Mouse (Mus musculus) MEL (cell line): ENCODE data around the gene Upk2. TPM values are rescaled to one million over a fixed set of nuclear protein-coding genes. Genes with fewer than 3 reads are reported as not detected.

ENCODE experiments used
- DNase-seq: peaks from one replicate; pipeline ENCODE4 v3.0.0; 2011; ENCODE audit warnings: low read depth, low spot score
- H3K27ac ChIP-seq: 2 replicates; pipeline ENCODE4 v1.5.1; 2012; ENCODE audit warnings: low read depth, mild to moderate bottlenecking, control low read depth, low read length, moderate library complexity; ENCODE audit not compliant: control insufficient read depth
- H3K27me3 ChIP-seq, 2 experiments: fragments of 150-350 bp in 1 of 2; sonication (generic) in 1 of 2; 2 replicates each; pipeline ENCODE4 v1.6.1; 2012; ENCODE audit warnings: low read length in 2 of 2, mild to moderate bottlenecking in 2 of 2, improper control_type of control experiment in 1 of 2, moderate library complexity in 1 of 2; ENCODE audit not compliant: insufficient read depth in 2 of 2, control insufficient read depth in 1 of 2
- H3K36me3 ChIP-seq, 2 experiments: 2 replicates each; pipeline ENCODE4 v1.6.1; 2012 to 2014; ENCODE audit warnings: low read length in 2 of 2, improper control_type of control experiment in 1 of 2, inconsistent platforms in 1 of 2, mild to moderate bottlenecking in 1 of 2; ENCODE audit not compliant: insufficient read depth in 2 of 2, control insufficient read depth in 1 of 2
- H3K4me1 ChIP-seq, 2 experiments: fragments of 150-350 bp in 1 of 2; sonication (generic) in 1 of 2; 2 replicates each; pipeline ENCODE4 v1.6.1; 2012; ENCODE audit warnings: low read length in 2 of 2, improper control_type of control experiment in 1 of 2, mild to moderate bottlenecking in 1 of 2; ENCODE audit not compliant: insufficient read depth in 2 of 2, control insufficient read depth in 1 of 2
- H3K4me3 ChIP-seq, 2 experiments: fragments of 150-350 bp in 1 of 2; sonication (generic) in 1 of 2; 2 replicates each; pipeline ENCODE4 v1.5.1; 2012; ENCODE audit warnings: low read depth in 2 of 2, low read length in 2 of 2, mild to moderate bottlenecking in 2 of 2, moderate library complexity in 2 of 2, control low read depth in 1 of 2, improper control_type of control experiment in 1 of 2; ENCODE audit not compliant: control insufficient read depth in 1 of 2, insufficient read depth in 1 of 2
- H3K79me2 ChIP-seq: 2 replicates; pipeline ENCODE4 v1.6.1; 2012; ENCODE audit warnings: mild to moderate bottlenecking, low read length, moderate library complexity; ENCODE audit not compliant: control insufficient read depth, poor library complexity, insufficient read depth
- H3K9ac ChIP-seq: 2 replicates; pipeline ENCODE4 v1.6.1; 2012; ENCODE audit warnings: low read depth, mild to moderate bottlenecking, control low read depth, low read length, moderate library complexity; ENCODE audit not compliant: control insufficient read depth, poor library complexity, severe bottlenecking
- H3K9me3 ChIP-seq: fragments of 150-350 bp; sonication (generic); replicated peaks from 2 replicates; pipeline ENCODE4 v1.6.1; 2012; ENCODE audit warnings: mild to moderate bottlenecking, low read length, improper control_type of control experiment, moderate library complexity; ENCODE audit not compliant: insufficient read depth
- CHD2 ChIP-seq: IDR thresholded peaks from 2 replicates; pipeline ENCODE4 v1.6.1; 2011; ENCODE audit warnings: low read length, improper control_type of control experiment
- CTCF ChIP-seq, 3 experiments: IDR thresholded peaks in 2 of 3; conservative IDR thresholded peaks in 1 of 3; 2 replicates each; pipeline ENCODE4 v1.5.1; 2011 to 2012; ENCODE audit warnings: low read length in 3 of 3, low read depth in 2 of 3, mild to moderate bottlenecking in 2 of 3, improper control_type of control experiment in 1 of 3, inconsistent platforms in 1 of 3, mixed read lengths in 1 of 3, moderate library complexity in 1 of 3; ENCODE audit not compliant: control insufficient read depth in 1 of 3, insufficient read depth in 1 of 3, poor library complexity in 1 of 3, severe bottlenecking in 1 of 3
- E2F4 ChIP-seq: IDR thresholded peaks from 2 replicates; pipeline ENCODE4 v1.6.1; 2011; ENCODE audit warnings: low read depth, low read length, improper control_type of control experiment, borderline replicate concordance
- ELF1 ChIP-seq: IDR thresholded peaks from 2 replicates; pipeline ENCODE4 v1.6.1; 2014; ENCODE audit warnings: low read depth, mild to moderate bottlenecking, inconsistent platforms, low read length, improper control_type of control experiment, moderate library complexity
- EP300 ChIP-seq, 2 experiments: IDR thresholded peaks; 2 replicates each; pipeline ENCODE4 v1.6.1; 2011; ENCODE audit warnings: improper control_type of control experiment in 2 of 2, low read length in 2 of 2, low read depth in 1 of 2, mild to moderate bottlenecking in 1 of 2
- GABPA ChIP-seq: IDR thresholded peaks from 2 replicates; pipeline ENCODE4 v1.6.1; 2012; ENCODE audit warnings: low read depth, mild to moderate bottlenecking, inconsistent platforms, low read length, improper control_type of control experiment, moderate library complexity
- GATA1 ChIP-seq: IDR thresholded peaks from 2 replicates; pipeline ENCODE4 v1.6.1; 2011; ENCODE audit warnings: low read depth, low read length, improper control_type of control experiment
- HCFC1 ChIP-seq: IDR thresholded peaks from 2 replicates; pipeline ENCODE4 v1.6.1; 2012; ENCODE audit warnings: low read depth, mild to moderate bottlenecking, inconsistent platforms, low read length, improper control_type of control experiment, moderate library complexity
- JUND ChIP-seq: IDR thresholded peaks from 2 replicates; pipeline ENCODE4 v1.6.1; 2011; ENCODE audit warnings: low read depth, mild to moderate bottlenecking, improper control_type of control experiment, low read length
- KAT2A ChIP-seq: conservative IDR thresholded peaks from 2 replicates; pipeline ENCODE4 v1.6.1; 2012; ENCODE audit warnings: low read depth, low read length, improper control_type of control experiment, inconsistent platforms
- MAX ChIP-seq: IDR thresholded peaks from 2 replicates; pipeline ENCODE4 v1.6.1; 2011; ENCODE audit warnings: low read length, improper control_type of control experiment
- MAZ ChIP-seq: IDR thresholded peaks from 2 replicates; pipeline ENCODE4 v1.6.1; 2012; ENCODE audit warnings: low read depth, mild to moderate bottlenecking, inconsistent platforms, low read length, improper control_type of control experiment
- MXI1 ChIP-seq: IDR thresholded peaks from 2 replicates; pipeline ENCODE4 v1.6.1; 2011; ENCODE audit warnings: mild to moderate bottlenecking, low read depth, low read length, improper control_type of control experiment
- MYC ChIP-seq: IDR thresholded peaks from 2 replicates; pipeline ENCODE4 v1.6.1; 2011; ENCODE audit warnings: low read depth, mild to moderate bottlenecking, low read length, improper control_type of control experiment, moderate library complexity
- POLR2AphosphoS2 ChIP-seq: IDR thresholded peaks from 2 replicates; pipeline ENCODE4 v1.6.1; 2011; ENCODE audit warnings: low read length, improper control_type of control experiment
- POLR2AphosphoS5 ChIP-seq: IDR thresholded peaks from 2 replicates; pipeline ENCODE4 v1.6.1; 2012; ENCODE audit warnings: low read depth, borderline replicate concordance, mild to moderate bottlenecking, inconsistent platforms, low read length, moderate library complexity, mixed read lengths
- RAD21 ChIP-seq: IDR thresholded peaks from 2 replicates; pipeline ENCODE4 v1.6.1; 2011; ENCODE audit warnings: mild to moderate bottlenecking, low read depth, low read length, improper control_type of control experiment
- SIN3A ChIP-seq: IDR thresholded peaks from 2 replicates; pipeline ENCODE4 v1.6.1; 2012; ENCODE audit warnings: low read length, improper control_type of control experiment, inconsistent platforms
- SMC3 ChIP-seq: IDR thresholded peaks from 2 replicates; pipeline ENCODE4 v1.6.1; 2011; ENCODE audit warnings: low read depth, low read length, improper control_type of control experiment
- TCF12 ChIP-seq: IDR thresholded peaks from 2 replicates; pipeline ENCODE4 v1.6.1; 2014; ENCODE audit warnings: low read depth, mild to moderate bottlenecking, inconsistent platforms, low read length, improper control_type of control experiment, moderate library complexity
- UBTF ChIP-seq: IDR thresholded peaks from 2 replicates; pipeline ENCODE4 v1.6.1; 2012; ENCODE audit warnings: low read depth, mild to moderate bottlenecking, inconsistent platforms, low read length, improper control_type of control experiment, moderate library complexity, borderline replicate concordance; ENCODE audit not compliant: insufficient read depth
- USF2 ChIP-seq, 2 experiments: IDR thresholded peaks; 2 replicates each; pipeline ENCODE4 v1.6.1; 2011 to 2012; ENCODE audit warnings: improper control_type of control experiment in 2 of 2, low read length in 2 of 2, borderline replicate concordance in 1 of 2, inconsistent platforms in 1 of 2, low read depth in 1 of 2, mild to moderate bottlenecking in 1 of 2; ENCODE audit not compliant: insufficient read depth in 1 of 2
- ZC3H11A ChIP-seq: IDR thresholded peaks from 2 replicates; pipeline ENCODE4 v1.6.1; 2012; ENCODE audit warnings: low read depth, mild to moderate bottlenecking, inconsistent platforms, low read length, improper control_type of control experiment
- polyA plus RNA-seq, 2 experiments: library from polyadenylated mRNA; stranded (reverse) in 1 of 2; unstranded in 1 of 2; fragments of >175 nt in 1 of 2; fragments of >200 nt in 1 of 2; gene quantifications; 2 replicates each; pipeline versions ENCODE4 v1.2.1 to v1.2.4; 2012; ENCODE audit warnings: low replicate concordance in 2 of 2, low read depth in 1 of 2; ENCODE audit not compliant: insufficient read length in 2 of 2, insufficient read depth in 1 of 2, missing spikeins in 1 of 2
- total RNA-seq: library from RNA; depleted of rRNA; stranded (reverse); fragments of 300-350 nt; gene quantifications from 2 replicates; pipeline ENCODE4 v1.2.3, GENCODE M21; 2012

The Upk2 gene
- total and polyA plus RNA-seq, 3 experiments: not detected

DNA sequence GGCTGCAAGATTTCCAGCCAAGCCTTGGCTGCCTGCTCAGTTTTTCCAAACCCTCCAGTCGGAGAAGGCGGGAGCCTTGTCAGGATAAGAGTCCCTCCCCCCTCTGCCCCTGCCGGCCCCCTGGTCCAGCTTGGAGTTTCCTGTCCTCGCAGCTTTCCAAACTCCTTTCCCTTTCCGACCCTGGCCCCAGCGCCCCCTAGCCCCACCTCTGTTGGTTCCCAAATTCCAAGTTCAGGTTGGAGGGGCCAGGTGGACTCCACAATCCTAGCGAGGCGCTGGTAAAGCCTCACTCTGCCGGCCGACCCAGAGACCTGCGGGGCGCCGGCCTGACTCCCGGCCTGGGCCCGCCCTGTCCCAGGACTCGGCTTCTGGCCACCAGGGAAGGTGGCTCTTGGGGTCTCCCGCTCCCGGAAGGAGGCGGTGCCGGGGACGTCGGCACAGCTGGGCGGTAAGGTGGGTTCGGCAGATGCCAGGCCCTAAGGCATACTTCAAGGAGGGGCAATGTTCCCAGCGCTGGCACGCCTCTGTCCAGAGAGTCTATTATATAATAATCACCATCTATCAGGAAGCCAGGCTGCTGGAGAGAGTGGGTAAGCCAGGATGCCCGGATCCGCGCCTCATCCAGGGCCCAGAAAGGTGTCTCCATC, 24.3 kb upstream of the Upk2 start (continued):
- TF ChIP-seq USF2 (IDR thresholded peaks at IDR 0.05; ENCODE audit: borderline replicate concordance in 1 of 2, insufficient read depth in 1 of 2, low read depth in 1 of 2, low read length in 2 of 2) (no peak), KAT2A (no peak)
- TF ChIP-seq, all 39 proteins: peak for 4

- Histone ChIP-seq H3K27me3 (no peaks in the 10 kb centered on the region), H3K79me2 (peaks cover 4% of the 10 kb centered on the region; the same call in 1 of the 2 replicates), H3K4me1 (peaks cover 2 to 3% of the 10 kb centered on the region in 2 experiments; a peak in 1 of 4 replicates), H3K4me3 (peak overlapping the region; percentile 46 to 88), H3K36me3 (no peaks in the 10 kb centered on the region), H3K27ac (no peak overlapping the region), H3K9ac (peak overlapping the region; percentile 37), H3K9me3 (no peaks in the 10 kb centered on the region)
- DNase-seq: peak; percentile 67
- TF ChIP-seq ELF1 (0 out of 2 replicates have a peak, but pooled peaks have one; percentile 34), HCFC1 (0 out of 2 replicates have a peak, but pooled peaks have one; percentile 13), MXI1 (peak; percentile 67), SIN3A (peak; percentile 72), MAZ (peak; percentile 85), EP300 (IDR thresholded peaks at IDR 0.05; ENCODE audit: low read depth in 1 of 2, low read length in 2 of 2) (no peak)
Measured at GRCm38 (mm10) chr9:44478229-44478921, 23.6 kb upstream of the Upk2 start.

DNA sequence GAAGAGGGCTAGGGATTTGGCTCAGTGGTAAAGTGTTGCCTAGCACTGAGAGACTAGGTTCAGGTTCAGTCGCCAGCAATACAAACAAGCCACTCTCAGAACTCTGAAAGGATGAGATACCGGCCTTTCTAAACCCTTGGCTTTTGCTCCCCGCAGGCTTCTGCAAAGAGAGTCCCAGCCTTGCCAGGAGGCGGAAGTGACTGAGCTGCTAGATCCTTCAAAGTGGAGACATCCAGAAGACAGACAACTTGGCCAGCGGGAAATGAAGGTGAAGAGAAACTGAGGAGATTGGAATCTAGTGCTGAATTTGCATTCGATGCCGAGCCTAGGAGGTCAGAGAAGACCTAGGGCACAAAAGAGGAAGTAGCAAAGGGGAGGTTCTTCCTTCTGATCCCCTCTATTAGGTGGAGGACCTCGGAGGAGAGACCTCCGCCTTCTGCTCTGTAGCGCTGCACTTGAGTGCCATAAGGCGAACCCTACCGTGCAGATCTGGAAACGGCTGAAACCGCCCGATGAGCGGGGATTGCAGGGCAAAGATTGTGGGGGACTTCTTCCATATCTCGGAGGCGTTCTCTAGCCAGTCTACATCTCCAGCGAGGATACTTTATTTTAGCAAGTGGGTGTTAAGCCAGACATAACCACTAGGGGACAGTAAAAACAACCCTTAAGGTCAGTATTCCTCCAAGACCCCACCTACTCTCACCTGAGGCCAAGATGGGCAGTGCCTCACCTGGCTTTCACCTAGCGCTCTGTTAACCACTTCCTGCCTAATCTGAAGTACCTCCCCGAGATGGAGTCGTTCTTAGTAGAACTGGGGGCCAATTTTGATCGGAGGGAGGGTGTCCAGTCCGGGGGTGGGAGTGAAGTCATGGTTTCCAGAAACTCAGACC, 22.8 kb upstream of the Upk2 start:
- H3K9ac ChIP-seq: peak overlapping the region; percentile 37; the same call in 1 of the 2 replicates
- H3K4me3 ChIP-seq: peak overlapping the region; percentile 46 to 88
- no peaks in the 10 kb centered on the region; the same call in 1 of the 2 replicates for H3K79me2 ChIP-seq
- H3K27me3 ChIP-seq: 0 out of 4 replicates have a peak, but pooled peaks cover 0 to under 1% of the 10 kb centered on the region in 2 experiments
- peaks cover 2 to 3% of the 10 kb centered on the region in 2 experiments; a peak in 1 of 4 replicates for H3K4me1 ChIP-seq
- no peaks in the 10 kb centered on the region for H3K36me3 ChIP-seq
- DNase-seq: peak; percentile 77
- H3K9me3 ChIP-seq: no peaks in the 10 kb centered on the region
- no peak for TF ChIP-seq CHD2
- 0 out of 2 replicates have a peak, but pooled peaks have one; percentile 17 for TF ChIP-seq MYC
- TF ChIP-seq HCFC1: 0 out of 2 replicates have a peak, but pooled peaks have one; percentile 9
- no peak for TF ChIP-seq UBTF
- peak; percentile 81 for TF ChIP-seq SMC3
- no peak for TF ChIP-seq E2F4
- no peak for TF ChIP-seq POLR2AphosphoS5
- no peak for TF ChIP-seq EP300 (IDR thresholded peaks at IDR 0.05; ENCODE audit: low read depth in 1 of 2, low read length in 2 of 2)
- TF ChIP-seq TCF12: no peak
- no peak for TF ChIP-seq GATA1
- TF ChIP-seq MAX: no peak
- TF ChIP-seq POLR2AphosphoS2: no peak
- TF ChIP-seq JUND: 0 out of 2 replicates have a peak, but pooled peaks have one; percentile 28
- peak; percentile 60 for TF ChIP-seq RAD21
- TF ChIP-seq ZC3H11A: peak; percentile 54
- no peak for TF ChIP-seq GABPA
- TF ChIP-seq CTCF (IDR thresholded peaks at IDR 0.05 in 2 of 3, conservative IDR thresholded peaks at IDR 0.05 in 1 of 3; ENCODE audit: control insufficient read depth in 1 of 3, insufficient read depth in 1 of 3, low read depth in 2 of 3, low read length in 3 of 3, poor library complexity in 1 of 3, severe bottlenecking in 1 of 3): peak; percentile 24 to 99 (median 87); a peak in 5 of 6 replicates
- H3K27ac ChIP-seq: no peak overlapping the region
